Mouse (Mus musculus) frontal cortex, postnatal 25 days (tissue): ENCODE measurements around the gene Snrnp200.
A peak's percentile ranks its signal among the peaks of the same experiment; 100 is the strongest.
"Not testable (repeated sequence)": the region's sequence is repeated elsewhere in the genome, so short reads cannot be mapped to it uniquely, and the experiment has no call there.

Experiments
- DNase-seq, 2 experiments: peaks; one replicate each; pipeline ENCODE4 v3.0.0; 2022; ENCODE audit warnings: low spot score in 2 of 2

Snrnp200 gene

GRCm38 (mm10) chr2:127207547-127208451, at the start of gene Snrnp200, which contains the start of gene 1810024B03Rik:
Gene Snrnp200 (plus strand): TSS chr2:127208386.
Gene 1810024B03Rik (minus strand): TSS chr2:127208280.
- DNase-seq: peak; percentile 86 to 91

- no peak for DNase-seq
Measured at GRCm38 (mm10) chr2:127165675-127166074, 42.5 kb upstream of the Snrnp200 start.

GRCm38 (mm10) chr2:127166261-127166660, 41.9 kb upstream of the Snrnp200 start:
- not testable (repeated sequence) for DNase-seq

GRCm38 (mm10) chr2:127182598-127183381, 25.4 kb upstream of the Snrnp200 start:
- DNase-seq: peak; percentile 61 to 64

- DNase-seq: no peak
Measured at GRCm38 (mm10) chr2:127189574-127189973, 18.6 kb upstream of the Snrnp200 start.

- peak; percentile 40 to 47 for DNase-seq
Measured at GRCm38 (mm10) chr2:127204932-127205331, 3.3 kb upstream of the Snrnp200 start.

GRCm38 (mm10) chr2:127205936-127206335, 2.2 kb upstream of the Snrnp200 start:
- DNase-seq: not testable (repeated sequence)

- DNase-seq: no peak
Measured at GRCm38 (mm10) chr2:127206916-127207315, 1.3 kb upstream of the Snrnp200 start.

GRCm38 (mm10) chr2:127208452-127208769, 225 bp downstream of the Snrnp200 start:
- DNase-seq: no peak

GRCm38 (mm10) chr2:127210701-127211100, 2.5 kb downstream of the Snrnp200 start:
- no peak for DNase-seq

GRCm38 (mm10) chr2:127217746-127218145, 9.6 kb downstream of the Snrnp200 start:
- DNase-seq: no peak

GRCm38 (mm10) chr2:127225261-127225660, 17.1 kb downstream of the Snrnp200 start:
- no peak for DNase-seq

- no peak for DNase-seq
Measured at GRCm38 (mm10) chr2:127237897-127238610, 29.9 kb downstream of the Snrnp200 start.

- DNase-seq: no peak
Measured at GRCm38 (mm10) chr2:127240065-127240464, 31.9 kb downstream of the Snrnp200 start.

- peak; percentile 90 to 93 for DNase-seq
Measured at GRCm38 (mm10) chr2:127247592-127248333, 39.6 kb downstream of the Snrnp200 start, which contains the start of the genes Ciao1 and Tmem127. Gene Ciao1 (minus strand): TSS chr2:127247816. Gene Tmem127 (plus strand): TSS chr2:127247908.

GRCm38 (mm10) chr2:127248334-127249004, 40.3 kb downstream of the Snrnp200 start:
- DNase-seq: peak; percentile 18 to 25

- no peak for DNase-seq
Measured at GRCm38 (mm10) chr2:127250291-127251008, 42.3 kb downstream of the Snrnp200 start.

GRCm38 (mm10) chr2:127251457-127251856, 43.3 kb downstream of the Snrnp200 start:
- no peak for DNase-seq

- no peak for DNase-seq
Measured at GRCm38 (mm10) chr2:127251880-127252527, 43.8 kb downstream of the Snrnp200 start.
